In the genomic region with DNA sequence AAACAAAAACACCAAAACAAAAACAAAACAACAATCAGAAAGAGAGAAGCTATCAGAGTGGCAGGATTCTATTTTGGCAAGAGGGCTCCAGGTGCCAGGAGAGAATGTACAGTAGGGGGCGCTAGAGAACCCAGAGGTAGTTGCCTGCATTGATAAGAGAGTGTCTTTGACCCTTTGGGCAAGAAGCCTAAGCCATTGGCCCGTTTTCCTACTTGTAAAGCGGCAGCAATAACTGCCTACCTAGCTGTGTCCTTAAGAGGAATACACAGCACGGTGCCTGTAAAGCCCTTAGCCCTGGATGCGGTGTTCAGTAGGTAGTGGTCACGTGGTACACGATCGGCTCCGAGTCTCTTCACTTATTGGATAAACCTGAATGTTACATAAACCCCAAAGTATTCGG, we compare ENCODE assay signal across 12 mouse cellular contexts. TPM values are rescaled to one million over a fixed set of nuclear protein-coding genes. Genes with fewer than 3 reads are reported as not detected.
DNase-seq lines count a peak whose midpoint lies in the region; ATAC-seq and TF ChIP-seq lines count a peak whose summit lies in the region.
"Had no signal": no experiment of that assay in that cellular context is flagged by ENCODE, and none has a peak within 500 bp of the region (broad histone marks: within the 10 kb centered on the region; RNA-seq: fewer than 3 reads in every experiment).

No protein-coding gene starts in this region.

- no peak for ATAC-seq in hindbrain, postnatal 0 days
- ATAC-seq in hindbrain, embryonic 11.5 days (ENCODE audit: low FRiP score), result no peak

- H3K4me1 ChIP-seq in hindbrain, postnatal 0 days (ENCODE audit: insufficient read depth, low read length), result no peaks in the 10 kb centered on the region
- H3K4me1 ChIP-seq in hindbrain, embryonic 11.5 days (replicated peaks; ENCODE audit: control insufficient read depth, insufficient read depth, low read length), result no peaks in the 10 kb centered on the region
- no peaks in the 10 kb centered on the region for H3K4me1 ChIP-seq in thymus, adult 2 months (replicated peaks; ENCODE audit: control insufficient read depth, insufficient read depth, low read length)
- H3K4me1 ChIP-seq: hindbrain, embryonic 13.5 days had no signal

- no peaks in the 10 kb centered on the region for H3K9me3 ChIP-seq in hindbrain, postnatal 0 days (ENCODE audit: low read length)
- H3K9me3 ChIP-seq in hindbrain, embryonic 11.5 days (ENCODE audit: control insufficient read depth, low read length), result no peaks in the 10 kb centered on the region
- H3K9me3 ChIP-seq: hindbrain, embryonic 13.5 days; liver, embryonic 15.5 days had no signal

- 61% methylated on average over 10 of the region's 10 CpGs for WGBS in hindbrain, postnatal 0 days
- WGBS in hindbrain, embryonic 11.5 days, result 54% methylated on average over 10 of the region's 10 CpGs
- WGBS in thymus, adult 2 months, result 68% methylated on average over 10 of the region's 10 CpGs

- H3K27me3 ChIP-seq in hindbrain, postnatal 0 days (ENCODE audit: insufficient read depth, low read length), result no peaks in the 10 kb centered on the region
- H3K27me3 ChIP-seq in hindbrain, embryonic 11.5 days (ENCODE audit: control insufficient read depth, insufficient read depth, low read length), result no peaks in the 10 kb centered on the region
- no peaks in the 10 kb centered on the region; the same call in 1 of the 2 replicates for H3K27me3 ChIP-seq in thymus, adult 2 months (ENCODE audit: control insufficient read depth, insufficient read depth, low read length)
- H3K27me3 ChIP-seq: liver, embryonic 15.5 days had no signal

- H3K4me2 ChIP-seq in hindbrain, postnatal 0 days (ENCODE audit: low read depth, low read length), result no peak overlapping the region
- H3K4me2 ChIP-seq in hindbrain, embryonic 11.5 days (replicated peaks; ENCODE audit: low read depth, low read length), result no peak overlapping the region
- H3K4me2 ChIP-seq: hindbrain, embryonic 13.5 days; liver, embryonic 15.5 days had no signal

- H3K27ac ChIP-seq in hindbrain, postnatal 0 days, result no peak overlapping the region
- H3K27ac ChIP-seq in hindbrain, embryonic 11.5 days (ENCODE audit: low read depth, low read length), result no peak overlapping the region
- no peak overlapping the region for H3K27ac ChIP-seq in thymus, adult 2 months (ENCODE audit: control insufficient read depth, insufficient read depth, low read length)
- H3K27ac ChIP-seq: hindbrain, embryonic 13.5 days; liver, embryonic 15.5 days had no signal

- peak; percentile 54 for TF ChIP-seq CTCF in hindbrain, postnatal 0 days (IDR thresholded peaks at IDR 0.05; ENCODE audit: low read depth)
- no peak for TF ChIP-seq CTCF in thymus, adult 2 months (IDR thresholded peaks at IDR 0.05; ENCODE audit: borderline replicate concordance, control insufficient read depth, extremely low read depth, insufficient read depth, low read length, poor library complexity)

- TF ChIP-seq POLR2A in thymus, adult 2 months (IDR thresholded peaks at IDR 0.05; ENCODE audit: control insufficient read depth, extremely low read depth, insufficient read depth, low read length, poor library complexity), result no peak

- no peak overlapping the region for H3K4me3 ChIP-seq in hindbrain, postnatal 0 days (ENCODE audit: low read length)
- no peak overlapping the region for H3K4me3 ChIP-seq in hindbrain, embryonic 11.5 days (ENCODE audit: low read depth, low read length)
- H3K4me3 ChIP-seq in thymus, adult 2 months (ENCODE audit: control insufficient read depth, insufficient read depth, low read length), result no peak overlapping the region
- H3K4me3 ChIP-seq: hindbrain, embryonic 13.5 days; liver, embryonic 15.5 days had no signal

- H3K36me3 ChIP-seq in hindbrain, postnatal 0 days (ENCODE audit: insufficient read depth, low read length), result peaks cover 2% of the 10 kb centered on the region; the same call in 1 of the 2 replicates
- H3K36me3 ChIP-seq in hindbrain, embryonic 11.5 days (ENCODE audit: control insufficient read depth, insufficient read depth, low read length), result no peaks in the 10 kb centered on the region
- no peaks in the 10 kb centered on the region for H3K36me3 ChIP-seq in thymus, adult 2 months (ENCODE audit: control insufficient read depth, insufficient read depth, low read length)
- H3K36me3 ChIP-seq: liver, embryonic 15.5 days had no signal

- DNase-seq in hindbrain, postnatal 0 days (ENCODE audit: low spot score), result no peak
- no peak for DNase-seq in hindbrain, embryonic 11.5 days (ENCODE audit: low spot score)
- peak; percentile 19 for DNase-seq in thymus, adult 2 months
- no peak for DNase-seq in thymus, adult 18-20 months
- peak; percentile 22 for DNase-seq in c-Kit-negative CD71-positive TER-119-positive erythroid progenitor cells, embryonic 14.5 days (ENCODE audit: low read depth, low spot score)
- no peak for DNase-seq in MN1 (ENCODE audit: low spot score)
- no peak for DNase-seq in retina, embryonic 14.5 days (ENCODE audit: low spot score)

- no peak overlapping the region for H3K9ac ChIP-seq in hindbrain, postnatal 0 days (replicated peaks; ENCODE audit: low read length)
- no peak overlapping the region for H3K9ac ChIP-seq in hindbrain, embryonic 11.5 days (ENCODE audit: low read depth, low read length)
- H3K9ac ChIP-seq: hindbrain, embryonic 13.5 days; liver, embryonic 15.5 days had no signal

RNA-seq across cellular contexts. Expression of gene Asgr1, which starts 4.1 kb away (rescaled TPM):
- total RNA-seq in hindbrain, postnatal 0 days (2014; rRNA removed), result 2.3 and 2.8 TPM in 2 replicates
- polyA plus RNA-seq in hindbrain, postnatal 0 days (2015; fragmentation: Nextera tagmentation; extraction: Ambion mirVana), result 3.7 TPM in 2 replicates
- 0.29 and 0.40 TPM in 2 replicates for polyA plus RNA-seq in hindbrain, embryonic 11.5 days (2014; fragmentation: Nextera tagmentation; extraction: Ambion mirVana)
- polyA plus RNA-seq in thymus, adult 2 months (2012; rRNA removed), result 1.3 TPM in 1 of 2 replicates, not detected in the other
- total RNA-seq: granulocyte monocyte progenitor cell, adult 5-6 weeks; monocyte, adult 5-6 weeks had no signal
- polyA plus RNA-seq: stomach, embryonic 14.5 days had no signal

RNA-seq across cellular contexts. Expression of gene Dlg4, which starts 33.1 kb away (rescaled TPM):
- 209 and 225 TPM in 2 replicates for total RNA-seq in hindbrain, postnatal 0 days (2014; rRNA removed)
- polyA plus RNA-seq in hindbrain, postnatal 0 days (2015; fragmentation: Nextera tagmentation; extraction: Ambion mirVana), result 18.8 and 22.4 TPM in 2 replicates
- polyA plus RNA-seq in hindbrain, embryonic 11.5 days (2014; fragmentation: Nextera tagmentation; extraction: Ambion mirVana), result 13.2 and 18.7 TPM in 2 replicates
- 71.7 and 72.1 TPM in 2 replicates for polyA plus RNA-seq in thymus, adult 2 months (2012; rRNA removed)

RNA-seq across cellular contexts. Expression of gene Acadvl, which starts 34.6 kb away (rescaled TPM):
- 44.4 and 47.2 TPM in 2 replicates for total RNA-seq in hindbrain, postnatal 0 days (2014; rRNA removed)
- 65.2 and 75.2 TPM in 2 replicates for polyA plus RNA-seq in hindbrain, postnatal 0 days (2015; fragmentation: Nextera tagmentation; extraction: Ambion mirVana)
- polyA plus RNA-seq in hindbrain, embryonic 11.5 days (2014; fragmentation: Nextera tagmentation; extraction: Ambion mirVana), result 45.1 and 52.1 TPM in 2 replicates
- 88.5 and 110 TPM in 2 replicates for polyA plus RNA-seq in thymus, adult 2 months (2012; rRNA removed)

RNA-seq across cellular contexts. Expression of gene Asgr2, which starts 42.6 kb away (rescaled TPM):
- not detected in 2 replicates for total RNA-seq in hindbrain, postnatal 0 days (2014; rRNA removed)
- polyA plus RNA-seq in hindbrain, postnatal 0 days (2015; fragmentation: Nextera tagmentation; extraction: Ambion mirVana), result not detected in 2 replicates
- polyA plus RNA-seq in hindbrain, embryonic 11.5 days (2014; fragmentation: Nextera tagmentation; extraction: Ambion mirVana), result not detected in 2 replicates
- 0.65 and 1.2 TPM in 2 replicates for polyA plus RNA-seq in thymus, adult 2 months (2012; rRNA removed)
- total RNA-seq: granulocyte monocyte progenitor cell, adult 5-6 weeks had no signal
- polyA plus RNA-seq: hindbrain, embryonic 13.5 days had no signal

RNA-seq across cellular contexts. Expression of gene Dvl2, which starts 49.4 kb away (rescaled TPM):
- 20.9 and 37.3 TPM in 2 replicates for total RNA-seq in hindbrain, postnatal 0 days (2014; rRNA removed)
- polyA plus RNA-seq in hindbrain, postnatal 0 days (2015; fragmentation: Nextera tagmentation; extraction: Ambion mirVana), result 18.1 and 19.3 TPM in 2 replicates
- polyA plus RNA-seq in hindbrain, embryonic 11.5 days (2014; fragmentation: Nextera tagmentation; extraction: Ambion mirVana), result 24.6 and 27.2 TPM in 2 replicates
- 52.4 and 55.7 TPM in 2 replicates for polyA plus RNA-seq in thymus, adult 2 months (2012; rRNA removed)

Comparison
In these comparisons a context has a peak if more than half of its experiments do, and no peak if none do; other contexts are left out.
1. DNase-seq: peak in thymus, adult 2 months (single experiment) and c-Kit-negative CD71-positive TER-119-positive erythroid progenitor cells, embryonic 14.5 days (single experiment); none in hindbrain, postnatal 0 days (single experiment), hindbrain, embryonic 11.5 days (single experiment), thymus, adult 18-20 months (0 of 2), MN1 (single experiment) and retina, embryonic 14.5 days (single experiment).